Mouse (Mus musculus): ENCODE data around the gene Cep170b. TPM values are rescaled to one million over a fixed set of nuclear protein-coding genes. Genes with fewer than 3 reads are reported as not detected.

The Cep170b gene
- polyA plus RNA-seq (2012; rRNA removed) = 42.5 and 49.1 TPM in 2 replicates

GRCm38 (mm10) chr12:112720216-112720615 lies at the start of gene Cep170b:
Gene Cep170b, plus strand, starts transcription at chr12:112720455.

GRCm38 (mm10) chr12:112674132-112675011 lies 45.9 kb upstream of the Cep170b start, which contains the start of gene Akt1:
Gene Akt1, minus strand, starts transcription at chr12:112674884.

DNA sequence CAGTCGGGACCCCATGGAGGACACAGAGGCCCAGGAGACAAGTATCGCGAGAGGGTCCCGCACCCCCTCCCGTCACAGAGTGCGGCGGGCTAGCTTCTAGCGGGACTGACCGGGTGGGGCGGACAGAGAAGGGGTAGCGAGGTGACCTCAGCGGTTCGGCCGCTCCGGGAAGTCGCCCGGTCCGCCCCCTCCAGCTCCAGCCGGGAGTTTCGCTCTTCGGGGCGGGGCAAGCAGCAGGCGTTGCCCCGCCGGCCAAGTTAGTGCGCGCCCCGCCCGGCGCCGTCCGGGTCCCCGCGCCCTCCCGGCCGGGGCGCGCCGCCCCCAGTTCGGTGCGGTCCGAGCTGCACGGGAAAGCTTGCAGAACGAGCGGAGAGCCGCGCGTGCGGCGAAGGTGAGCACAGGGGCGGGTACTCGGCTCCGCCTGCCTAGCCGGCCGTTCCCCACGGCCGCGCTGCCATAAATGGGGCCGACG lies 41.7 kb upstream of the Cep170b start, which contains the start of gene Zbtb42:
Gene Zbtb42, plus strand, starts transcription at position 274 of the 472 bp plus-strand sequence.

DNA sequence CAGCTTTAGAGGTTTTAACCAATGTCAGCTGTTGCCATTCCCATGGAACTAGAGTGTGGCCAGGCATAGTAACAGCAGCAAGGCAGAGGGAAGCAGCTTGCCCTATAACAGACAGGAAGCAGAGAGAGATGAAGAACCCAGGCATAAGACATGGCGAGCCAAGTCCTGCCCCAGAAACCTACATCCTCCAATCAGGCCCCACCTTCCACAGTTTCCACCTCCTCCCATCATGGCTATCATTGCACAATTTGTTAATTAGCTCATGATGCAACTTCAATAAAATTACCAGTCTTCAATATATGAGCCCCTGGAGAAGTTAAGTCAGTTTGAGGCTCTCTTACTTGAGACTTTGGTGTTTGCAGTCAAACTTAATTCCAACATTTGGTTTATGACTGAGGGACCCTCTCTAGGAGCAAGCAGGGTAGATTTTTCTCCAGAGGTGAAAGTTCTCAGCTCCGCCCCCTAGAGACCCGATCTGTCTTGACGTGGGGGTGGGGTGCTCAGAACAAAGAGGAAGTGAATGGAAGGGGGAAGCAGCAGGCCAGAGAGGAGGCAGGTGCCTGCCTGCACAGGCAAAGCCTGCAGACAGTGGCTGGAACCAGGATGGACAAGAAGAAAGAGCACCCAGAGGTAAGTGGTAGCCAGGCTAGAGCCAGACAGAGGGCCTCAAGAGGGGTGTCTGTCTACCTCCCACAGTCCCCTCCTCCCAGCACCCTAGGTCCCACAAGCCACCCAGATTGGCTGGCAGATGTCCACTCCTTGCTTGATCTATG lies 40.1 kb downstream of the Cep170b start, which contains the start of gene Pld4:
Gene Pld4, plus strand, starts transcription at position 502 of the 773 bp plus-strand sequence.

Other genes starting within 250 kb of the Cep170b start
- 0.02 and 0.13 TPM in 2 replicates for gene A530016L24Rik, start 231.0 kb upstream of the Cep170b start, polyA plus RNA-seq (2012; rRNA removed)
- gene Tmem179, start 203.7 kb upstream of the Cep170b start, polyA plus RNA-seq (2012; rRNA removed) = 34.9 and 36.2 TPM in 2 replicates
- 11.3 and 13.2 TPM in 2 replicates for gene Inf2, start 131.7 kb upstream of the Cep170b start, polyA plus RNA-seq (2012; rRNA removed)
- gene Adssl1, start 100.4 kb upstream of the Cep170b start, polyA plus RNA-seq (2012; rRNA removed) = 2.8 and 6.9 TPM in 2 replicates
- gene Siva1, start 75.8 kb upstream of the Cep170b start, polyA plus RNA-seq (2012; rRNA removed) = 86.7 and 92.2 TPM in 2 replicates
- 292 and 299 TPM in 2 replicates for gene Akt1, start 45.6 kb upstream of the Cep170b start, polyA plus RNA-seq (2012; rRNA removed)
- gene Zbtb42, start 41.6 kb upstream of the Cep170b start, polyA plus RNA-seq (2012; rRNA removed) = 3.1 and 3.5 TPM in 2 replicates
- 7.8 and 8.3 TPM in 2 replicates for gene Pld4, start 40.2 kb downstream of the Cep170b start, polyA plus RNA-seq (2012; rRNA removed)
- 1.8 and 3.9 TPM in 2 replicates for gene Ahnak2, start 82.2 kb downstream of the Cep170b start, polyA plus RNA-seq (2012; rRNA removed)
- 10.7 and 11.2 TPM in 2 replicates for gene Clba1, start 88.5 kb downstream of the Cep170b start, polyA plus RNA-seq (2012; rRNA removed)
- gene Cdca4, start 109.0 kb downstream of the Cep170b start, polyA plus RNA-seq (2012; rRNA removed) = 55.2 and 60.5 TPM in 2 replicates
- 0.16 and 0.20 TPM in 2 replicates for gene Gpr132, start 147.8 kb downstream of the Cep170b start, polyA plus RNA-seq (2012; rRNA removed)
- gene Jag2, start 209.3 kb downstream of the Cep170b start, polyA plus RNA-seq (2012; rRNA removed) = 44.5 and 56.0 TPM in 2 replicates
- 37.1 and 42.3 TPM in 2 replicates for gene Nudt14, start 221.7 kb downstream of the Cep170b start, polyA plus RNA-seq (2012; rRNA removed)